ENCODE assay signal across 14 mouse cellular contexts in the genomic region with DNA sequence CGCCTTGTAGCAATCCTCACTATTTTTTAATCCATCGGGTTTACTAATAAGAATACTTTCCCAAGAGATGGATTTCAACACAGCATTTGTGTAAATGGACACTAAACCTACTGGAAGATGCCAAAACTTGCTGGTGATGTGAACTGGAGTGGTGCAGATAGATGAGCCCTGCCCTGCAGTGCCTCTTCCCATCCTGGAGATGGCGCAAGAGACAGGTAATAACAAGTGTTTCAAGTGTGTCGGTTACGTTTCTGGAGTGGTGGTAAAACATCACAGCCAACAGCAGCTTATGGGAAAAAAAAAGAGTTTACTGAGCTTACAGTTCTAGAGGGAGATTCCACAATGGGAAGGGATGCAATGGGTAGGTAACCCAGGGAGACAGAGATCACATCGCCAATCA. TPM values are rescaled to one million over a fixed set of nuclear protein-coding genes. Genes with fewer than 3 reads are reported as not detected.
DNase-seq lines count a peak whose midpoint lies in the region; ATAC-seq and TF ChIP-seq lines count a peak whose summit lies in the region.
"Had no signal": no experiment of that assay in that cellular context is flagged by ENCODE, and none has a peak within 500 bp of the region (broad histone marks: within the 10 kb centered on the region; RNA-seq: fewer than 3 reads in every experiment).

No protein-coding gene starts in this region.

- TF ChIP-seq CTCF in kidney, adult 2 months (conservative IDR thresholded peaks at IDR 0.05; ENCODE audit: insufficient read depth, insufficient read length, low read depth, low read length), result peak; percentile 45; the same call in 1 of the 2 replicates
- peak; percentile 81 to 82 for TF ChIP-seq CTCF in CH12.LX (conservative IDR thresholded peaks at IDR 0.05 in 1 of 2, IDR thresholded peaks at IDR 0.05 in 1 of 2; ENCODE audit: low read depth in 2 of 2, low read length in 2 of 2)

- H3K9me3 ChIP-seq in CH12.LX (replicated peaks; ENCODE audit: low read length), result no peaks in the 10 kb centered on the region
- no peaks in the 10 kb centered on the region for H3K9me3 ChIP-seq in kidney, embryonic 15.5 days (replicated peaks)
- H3K9me3 ChIP-seq: embryonic facial prominence, embryonic 12.5 days; heart, embryonic 13.5 days; limb, embryonic 10.5 days; midbrain, embryonic 12.5 days had no signal

- dilution Hi-C loops in CH12.LX (cut with MboI; ENCODE audit: extremely low pct_ligation_motif_present, extremely low pct_unique_long_range_greater_than_20kb, low sequenced_read_pairs), result no loop called here

- WGBS in kidney, adult 2 months, result 78% methylated on average over 6 of the region's 6 CpGs
- WGBS in kidney, embryonic 15.5 days, result 70% methylated on average over 6 of the region's 6 CpGs

- no peaks in the 10 kb centered on the region for H3K27me3 ChIP-seq in kidney, adult 2 months (replicated peaks; ENCODE audit: control insufficient read depth, insufficient read depth, low read length)
- no peaks in the 10 kb centered on the region for H3K27me3 ChIP-seq in CH12.LX (replicated peaks)
- no peaks in the 10 kb centered on the region; the same call in 1 of the 2 replicates for H3K27me3 ChIP-seq in kidney, embryonic 15.5 days
- H3K27me3 ChIP-seq: embryonic facial prominence, embryonic 12.5 days; heart, embryonic 13.5 days; midbrain, embryonic 12.5 days had no signal

- DNase-seq in kidney, adult 2 months, result no peak
- no peak for DNase-seq in kidney, adult 18-20 months
- DNase-seq in 3T3-L1 (ENCODE audit: low read depth, low spot score) (peak; percentile 29), CH12.LX (ENCODE audit: extremely low read depth) (peak; percentile 65)
- no peak for DNase-seq in urinary bladder, postnatal 10 days (ENCODE audit: low spot score)
- DNase-seq: kidney, adult 9 months; thymus, adult 18-20 months had no signal

- H3K79me2 ChIP-seq in CH12.LX (replicated peaks; ENCODE audit: control insufficient read depth, extremely low read depth, insufficient read depth, poor library complexity, severe bottlenecking), result no peaks in the 10 kb centered on the region

- in situ Hi-C loops in CH12.LX (cut with MboI; ENCODE audit: low pct_ligation_motif_present, low pct_unique_long_range_greater_than_20kb, low sequenced_read_pairs), result no loop called here

- H3K27ac ChIP-seq in kidney, adult 2 months (ENCODE audit: insufficient read depth, low read depth, low read length), result no peak overlapping the region
- no peak overlapping the region for H3K27ac ChIP-seq in CH12.LX (ENCODE audit: insufficient read depth, low read depth)
- no peak overlapping the region for H3K27ac ChIP-seq in kidney, embryonic 15.5 days
- H3K27ac ChIP-seq: embryonic facial prominence, embryonic 12.5 days; heart, embryonic 13.5 days; limb, embryonic 10.5 days; midbrain, embryonic 12.5 days had no signal

- H3K4me3 ChIP-seq in kidney, adult 2 months (ENCODE audit: insufficient read depth, low read depth, low read length), result no peak overlapping the region
- no peak overlapping the region for H3K4me3 ChIP-seq in CH12.LX (replicated peaks in 1 of 3; ENCODE audit: low read depth in 2 of 3, low read length in 2 of 3, poor library complexity in 1 of 3)
- no peak overlapping the region for H3K4me3 ChIP-seq in kidney, embryonic 15.5 days (replicated peaks)
- H3K4me3 ChIP-seq: embryonic facial prominence, embryonic 12.5 days; heart, embryonic 13.5 days; limb, embryonic 10.5 days; midbrain, embryonic 12.5 days had no signal

- no peak for TF ChIP-seq EP300 in CH12.LX (IDR thresholded peaks at IDR 0.05; ENCODE audit: low read length)

- no peak overlapping the region for H3K9ac ChIP-seq in CH12.LX (ENCODE audit: insufficient read depth, low read depth)
- no peak overlapping the region for H3K9ac ChIP-seq in kidney, embryonic 15.5 days
- H3K9ac ChIP-seq: embryonic facial prominence, embryonic 12.5 days; heart, embryonic 13.5 days; midbrain, embryonic 12.5 days had no signal

- no peaks in the 10 kb centered on the region for H3K4me1 ChIP-seq in kidney, adult 2 months (ENCODE audit: control insufficient read depth, insufficient read depth, low read length)
- peaks cover 2 to 6% of the 10 kb centered on the region in 2 experiments; a peak in 1 of 4 replicates for H3K4me1 ChIP-seq in CH12.LX (ENCODE audit: control insufficient read depth in 1 of 2, insufficient read depth in 2 of 2)
- H3K4me1 ChIP-seq in kidney, embryonic 15.5 days, result peaks cover 18% of the 10 kb centered on the region
- H3K4me1 ChIP-seq: midbrain, embryonic 12.5 days had no signal

- peak; percentile 73 for TF ChIP-seq RAD21 in CH12.LX (IDR thresholded peaks at IDR 0.05; ENCODE audit: low read depth, low read length)

- peak; percentile 78 for ATAC-seq in common myeloid progenitor, adult 5-6 weeks (replicated peaks; ENCODE audit: low read depth, poor library complexity, severe bottlenecking)
- ATAC-seq in megakaryocyte-erythroid progenitor cell, adult 5-6 weeks (replicated peaks; ENCODE audit: low FRiP score, low TSS enrichment, poor library complexity, severe bottlenecking), result no peak
- no peak for ATAC-seq in kidney, embryonic 15.5 days (replicated peaks; ENCODE audit: low FRiP score)

- no peak for TF ChIP-seq POLR2A in kidney, adult 2 months (IDR thresholded peaks at IDR 0.05; ENCODE audit: low read depth, low read length)
- no peak for TF ChIP-seq POLR2A in CH12.LX (IDR thresholded peaks at IDR 0.05; ENCODE audit: low read depth, low read length)

- H3K4me2 ChIP-seq in CH12.LX (ENCODE audit: insufficient read depth, low read depth, poor library complexity, severe bottlenecking), result no peak overlapping the region
- H3K4me2 ChIP-seq in kidney, embryonic 15.5 days, result no peak overlapping the region
- H3K4me2 ChIP-seq: embryonic facial prominence, embryonic 12.5 days; heart, embryonic 13.5 days; midbrain, embryonic 12.5 days had no signal

- no peaks in the 10 kb centered on the region for H3K36me3 ChIP-seq in kidney, adult 2 months (ENCODE audit: control insufficient read depth, insufficient read depth, low read length)
- no peaks in the 10 kb centered on the region for H3K36me3 ChIP-seq in CH12.LX (replicated peaks in 1 of 2; ENCODE audit: control insufficient read depth in 1 of 2, insufficient read depth in 1 of 2, low read length in 1 of 2)
- no peaks in the 10 kb centered on the region for H3K36me3 ChIP-seq in kidney, embryonic 15.5 days
- H3K36me3 ChIP-seq: embryonic facial prominence, embryonic 12.5 days; heart, embryonic 13.5 days; limb, embryonic 10.5 days; midbrain, embryonic 12.5 days had no signal

TF ChIP-seq in CH12.LX, 34 proteins besides CTCF, POLR2A, EP300 and RAD21:
- TF ChIP-seq NELFE (IDR thresholded peaks at IDR 0.05; ENCODE audit: low read depth, low read length), result no peak
- no peak for TF ChIP-seq SIN3A (IDR thresholded peaks at IDR 0.05; ENCODE audit: low read length)
- TF ChIP-seq SMC3 (IDR thresholded peaks at IDR 0.05; ENCODE audit: low read depth, low read length), result peak; percentile 79
- no peak for TF ChIP-seq UBTF (IDR thresholded peaks at IDR 0.05; ENCODE audit: low read depth, low read length)
TF ChIP-seq in CH12.LX: peak in this region for 1.

RNA-seq across cellular contexts. Expression of a gene that starts 51.5 kb away (rescaled TPM):
- polyA plus RNA-seq in kidney, adult 2 months (2012; rRNA removed), result 14.0 and 30.5 TPM in 2 replicates
- total RNA-seq in CH12.LX (2012; rRNA removed) (0.17 TPM in 2 replicates), CH12.LX (2014; rRNA removed) (0.17 TPM in 1 of 2 replicates, not detected in the other)
- polyA plus RNA-seq in CH12.LX (2012; ENCODE audit: insufficient read length, low read depth), result 0.23 TPM in 1 of 2 replicates, not detected in the other
- not detected in 2 replicates for total RNA-seq in common myeloid progenitor, adult 5-6 weeks (2017)
- total RNA-seq in megakaryocyte-erythroid progenitor cell, adult 5-6 weeks (2014; fragmentation: Nextera tagmentation), result not detected in 2 replicates
- total RNA-seq in megakaryocyte-erythroid progenitor cell, adult 5-6 weeks (2017), result not detected in 2 replicates
- 175 and 225 TPM in 2 replicates for polyA plus RNA-seq in kidney, embryonic 15.5 days (2015; fragmentation: Nextera tagmentation; extraction: Ambion mirVana)

Comparison
In these comparisons a context has a peak if more than half of its experiments do, and no peak if none do; other contexts are left out.
1. DNase-seq: peak in 3T3-L1 (single experiment) and CH12.LX (single experiment); none in kidney, adult 2 months (single experiment), kidney, adult 18-20 months (single experiment) and urinary bladder, postnatal 10 days (single experiment).